ENCODE assay signal across 26 mouse cellular contexts in the genomic region with DNA sequence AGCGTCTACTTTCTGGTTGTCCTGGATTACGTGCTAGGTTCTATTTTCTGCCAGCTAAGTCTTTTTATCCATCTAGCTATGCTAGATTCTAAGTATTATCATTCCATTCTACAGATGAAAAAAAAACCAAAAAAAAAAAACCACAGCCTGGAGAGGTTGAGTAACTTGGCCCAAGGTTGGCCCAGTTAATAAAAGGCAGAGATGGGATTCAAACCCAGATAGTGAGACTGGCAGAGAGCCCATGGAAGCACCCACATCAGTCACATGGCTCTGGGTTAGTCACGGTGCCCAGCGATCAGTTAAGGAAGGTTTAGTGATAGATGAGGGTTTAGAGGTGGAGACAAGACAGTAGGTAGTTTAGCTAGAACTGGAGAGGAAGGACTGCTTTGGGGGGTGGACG.
DNase-seq lines count a peak whose midpoint lies in the region; TF ChIP-seq lines count a peak whose summit lies in the region.
"Had no signal": no experiment of that assay in that cellular context is flagged by ENCODE, and none has a peak within 500 bp of the region (broad histone marks: within the 10 kb centered on the region; RNA-seq: fewer than 3 reads in every experiment).

No protein-coding gene starts in this region.

- no peaks in the 10 kb centered on the region for H3K9me3 ChIP-seq in forebrain, embryonic 10.5 days
- H3K9me3 ChIP-seq: embryonic facial prominence, embryonic 12.5 days; embryonic facial prominence, embryonic 15.5 days; forebrain, embryonic 12.5 days; forebrain, embryonic 15.5 days; heart, embryonic 12.5 days; heart, embryonic 15.5 days; hindbrain, embryonic 10.5 days; hindbrain, embryonic 13.5 days; intestine, embryonic 15.5 days had no signal

- TF ChIP-seq POLR2A in myocyte (IDR thresholded peaks at IDR 0.05; ENCODE audit: insufficient read length, low read depth), result no peak

- H3K4me3 ChIP-seq in C2C12 (ENCODE audit: insufficient read depth, poor library complexity, severe bottlenecking) (no peak overlapping the region), myocyte (no peak overlapping the region)
- H3K4me3 ChIP-seq in forebrain, embryonic 10.5 days, result no peak overlapping the region
- H3K4me3 ChIP-seq: embryonic facial prominence, embryonic 12.5 days; embryonic facial prominence, embryonic 15.5 days; forebrain, embryonic 12.5 days; forebrain, embryonic 15.5 days; heart, embryonic 12.5 days; heart, embryonic 15.5 days; hindbrain, embryonic 10.5 days; hindbrain, embryonic 13.5 days; intestine, embryonic 15.5 days had no signal

- no peak overlapping the region for H3K27ac ChIP-seq in forebrain, embryonic 10.5 days
- H3K27ac ChIP-seq: embryonic facial prominence, embryonic 12.5 days; embryonic facial prominence, embryonic 15.5 days; forebrain, embryonic 12.5 days; forebrain, embryonic 15.5 days; heart, embryonic 15.5 days; hindbrain, embryonic 10.5 days; hindbrain, embryonic 13.5 days; intestine, embryonic 15.5 days had no signal

- DNase-seq in 3T3-L1 (ENCODE audit: low read depth, low spot score) (peak; percentile 23), NIH3T3 (ENCODE audit: low read depth) (peak; percentile 47)
- no peak for DNase-seq in forebrain, embryonic 10.5 days (ENCODE audit: extremely low spot score, low spot score)
- no peak for DNase-seq in frontal cortex, postnatal 10 days (ENCODE audit: low spot score in 2 of 2)
- no peak for DNase-seq in layer of hippocampus, postnatal 25 days (ENCODE audit: extremely low spot score in 1 of 2, low spot score in 1 of 2)
- DNase-seq: adrenal gland, postnatal 25 days; cerebellum, adult 18-20 months; cerebellum, adult 9-11 months; cerebellum, postnatal 25 days; gastrocnemius, postnatal 14 days; heart, adult 18-20 months; heart, postnatal 10 days; heart, postnatal 36 days; kidney, adult 11 months had no signal

- H3K4me2 ChIP-seq in myocyte (ENCODE audit: low read depth), result no peak overlapping the region
- H3K4me2 ChIP-seq: embryonic facial prominence, embryonic 12.5 days; embryonic facial prominence, embryonic 15.5 days; forebrain, embryonic 12.5 days; forebrain, embryonic 15.5 days; heart, embryonic 12.5 days; heart, embryonic 15.5 days; hindbrain, embryonic 13.5 days; intestine, embryonic 15.5 days had no signal

- no peaks in the 10 kb centered on the region for H3K4me1 ChIP-seq in forebrain, embryonic 10.5 days
- H3K4me1 ChIP-seq: embryonic facial prominence, embryonic 12.5 days; embryonic facial prominence, embryonic 15.5 days; forebrain, embryonic 12.5 days; forebrain, embryonic 15.5 days; heart, embryonic 12.5 days; heart, embryonic 15.5 days; hindbrain, embryonic 10.5 days; hindbrain, embryonic 13.5 days; intestine, embryonic 15.5 days had no signal

- H3K79me3 ChIP-seq in C2C12 (ENCODE audit: low read depth), result peaks cover 87% of the 10 kb centered on the region

- peaks cover 100% of the 10 kb centered on the region for H3K79me2 ChIP-seq in C2C12 (ENCODE audit: control insufficient read depth, insufficient read depth)
- peaks cover 78% of the 10 kb centered on the region for H3K79me2 ChIP-seq in myocyte (ENCODE audit: control insufficient read depth, insufficient read depth)

- peaks cover 84% of the 10 kb centered on the region for H3K36me3 ChIP-seq in C2C12 (ENCODE audit: control insufficient read depth, insufficient read depth)
- H3K36me3 ChIP-seq in myocyte (ENCODE audit: control insufficient read depth, insufficient read depth), result peaks cover 10% of the 10 kb centered on the region
- no peaks in the 10 kb centered on the region for H3K36me3 ChIP-seq in forebrain, embryonic 10.5 days (replicated peaks)
- H3K36me3 ChIP-seq: embryonic facial prominence, embryonic 12.5 days; embryonic facial prominence, embryonic 15.5 days; forebrain, embryonic 12.5 days; forebrain, embryonic 15.5 days; heart, embryonic 12.5 days; heart, embryonic 15.5 days; hindbrain, embryonic 10.5 days; hindbrain, embryonic 13.5 days; intestine, embryonic 15.5 days had no signal

- H3K27me3 ChIP-seq in C2C12 (ENCODE audit: control insufficient read depth, insufficient read depth, insufficient read length) (no peaks in the 10 kb centered on the region), myocyte (ENCODE audit: control insufficient read depth, insufficient read depth, insufficient read length) (no peaks in the 10 kb centered on the region)
- no peaks in the 10 kb centered on the region for H3K27me3 ChIP-seq in forebrain, embryonic 10.5 days (ENCODE audit: poor library complexity, severe bottlenecking)
- H3K27me3 ChIP-seq: embryonic facial prominence, embryonic 12.5 days; embryonic facial prominence, embryonic 15.5 days; forebrain, embryonic 12.5 days; forebrain, embryonic 15.5 days; heart, embryonic 12.5 days; heart, embryonic 15.5 days; intestine, embryonic 15.5 days; Patski had no signal

- WGBS in forebrain, embryonic 10.5 days, result 92% methylated on average over 5 of the region's 5 CpGs

- TF ChIP-seq CTCF in C2C12 (IDR thresholded peaks at IDR 0.05; ENCODE audit: control insufficient read depth, insufficient read depth, insufficient read length), result no peak

- no peak overlapping the region for H3ac ChIP-seq in C2C12 (ENCODE audit: control insufficient read depth, insufficient read length, low read depth)
- H3ac ChIP-seq in myocyte (ENCODE audit: control insufficient read depth, insufficient read length), result no peak overlapping the region

TF ChIP-seq in C2C12, 6 proteins besides CTCF, POLR2A, EP300 and RAD21:
- TF ChIP-seq MYOD1 (IDR thresholded peaks at IDR 0.05; ENCODE audit: control insufficient read depth, insufficient read length, low read depth) (no peak), MYOG (IDR thresholded peaks at IDR 0.05; ENCODE audit: control insufficient read depth, extremely low read depth, insufficient read length) (no peak), USF1 (IDR thresholded peaks at IDR 0.05; ENCODE audit: low read depth) (peak; percentile 47)

TF ChIP-seq in myocyte, 11 proteins besides CTCF, POLR2A, EP300 and RAD21:
- no peak for TF ChIP-seq TCF3 (IDR thresholded peaks at IDR 0.05; ENCODE audit: insufficient read length, low read depth)
- TF ChIP-seq USF1 (IDR thresholded peaks at IDR 0.05; ENCODE audit: low read depth), result peak; percentile 59
- no peak for TF ChIP-seq POLR2AphosphoS2 (IDR thresholded peaks at IDR 0.05; ENCODE audit: insufficient read length, low read depth)
- TF ChIP-seq TCF12 (IDR thresholded peaks at IDR 0.05; ENCODE audit: insufficient read depth, poor library complexity, severe bottlenecking), result no peak
- TF ChIP-seq REST (IDR thresholded peaks at IDR 0.05; ENCODE audit: insufficient read depth, insufficient read length), result no peak
- TF ChIP-seq MYOG (IDR thresholded peaks at IDR 0.05; ENCODE audit: control insufficient read depth in 1 of 3, insufficient read depth in 1 of 3, insufficient read length in 2 of 3, low read depth in 2 of 3), result no peak

Comparison
In these comparisons a context has a peak if more than half of its experiments do, and no peak if none do; other contexts are left out.
1. DNase-seq: peak in 3T3-L1 (single experiment) and NIH3T3 (single experiment); none in forebrain, embryonic 10.5 days (single experiment), frontal cortex, postnatal 10 days (0 of 2) and layer of hippocampus, postnatal 25 days (0 of 2).